ENCODE assay signal across 11 mouse cellular contexts in the genomic region with DNA sequence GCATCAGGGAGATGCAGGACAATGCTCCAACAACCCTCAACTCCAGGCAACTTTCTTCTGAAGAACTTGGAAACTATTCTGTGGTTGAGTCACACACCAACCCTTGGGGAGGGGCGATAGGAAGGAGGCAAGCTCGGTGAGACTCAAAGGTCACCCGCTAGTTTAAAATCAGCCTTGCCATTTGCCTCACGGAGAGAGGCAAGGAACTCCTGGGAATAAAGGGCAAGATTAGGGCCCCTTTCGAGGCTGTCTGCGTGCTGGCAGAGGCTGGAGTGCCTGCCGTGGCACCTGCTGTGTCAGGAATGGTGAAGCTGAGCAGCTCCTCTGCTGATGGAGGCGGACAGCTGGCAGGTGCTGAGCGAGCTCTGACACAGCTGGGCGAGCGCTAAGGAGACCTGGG.
DNase-seq lines count a peak whose midpoint lies in the region; ATAC-seq and TF ChIP-seq lines count a peak whose summit lies in the region.
"Had no signal": no experiment of that assay in that cellular context is flagged by ENCODE, and none has a peak within 500 bp of the region (broad histone marks: within the 10 kb centered on the region; RNA-seq: fewer than 3 reads in every experiment).

No protein-coding gene starts in this region.

- H3K4me1 ChIP-seq in neural tube, embryonic 14.5 days (ENCODE audit: control insufficient read depth, insufficient read depth, low read length): peaks cover 19% of the 10 kb centered on the region; the same call in 1 of the 2 replicates
- H3K4me1 ChIP-seq in intestine, postnatal 0 days (replicated peaks; ENCODE audit: control insufficient read depth, insufficient read depth, low read length): 0 out of 2 replicates have a peak, but pooled peaks cover 4% of the 10 kb centered on the region
- H3K4me1 ChIP-seq: lung, embryonic 15.5 days had no signal

- TF ChIP-seq CTCF in intestine, postnatal 0 days (IDR thresholded peaks at IDR 0.05; ENCODE audit: low read depth): no peak

- ATAC-seq in neural tube, embryonic 14.5 days (ENCODE audit: low read depth): 0 out of 2 replicates have a peak, but pooled peaks have one; percentile 16
- ATAC-seq in intestine, postnatal 0 days: peak; percentile 70
- ATAC-seq: CD4-positive, CD25-positive, alpha-beta regulatory T cell, adult 4 months had no signal

- H3K27me3 ChIP-seq in neural tube, embryonic 14.5 days (ENCODE audit: control insufficient read depth, insufficient read depth, low read length): no peaks in the 10 kb centered on the region
- no peaks in the 10 kb centered on the region; the same call in 1 of the 2 replicates for H3K27me3 ChIP-seq in intestine, postnatal 0 days (replicated peaks; ENCODE audit: control insufficient read depth, insufficient read depth, low read length)

- peak; percentile 25 for DNase-seq in gastrocnemius, postnatal 10 days
- DNase-seq in gastrocnemius, postnatal 25 days: no peak
- no peak for DNase-seq in neural tube, embryonic 10.5 days (ENCODE audit: extremely low spot score, low spot score)
- no peak for DNase-seq in left cerebral cortex, adult 8-10 months (ENCODE audit: low spot score in 2 of 2)
- no peak for DNase-seq in spleen, adult 12 weeks (ENCODE audit: low spot score)

- H3K27ac ChIP-seq in neural tube, embryonic 14.5 days (ENCODE audit: low read depth, low read length): no peak overlapping the region
- H3K27ac ChIP-seq in intestine, postnatal 0 days (ENCODE audit: low read depth, low read length): no peak overlapping the region
- H3K27ac ChIP-seq: limb, embryonic 13.5 days; lung, embryonic 15.5 days; midbrain, embryonic 12.5 days had no signal

- H3K36me3 ChIP-seq in neural tube, embryonic 14.5 days (ENCODE audit: control insufficient read depth, insufficient read depth, low read length): no peaks in the 10 kb centered on the region
- no peaks in the 10 kb centered on the region for H3K36me3 ChIP-seq in intestine, postnatal 0 days (ENCODE audit: control insufficient read depth, insufficient read depth)
- H3K36me3 ChIP-seq: limb, embryonic 13.5 days; lung, embryonic 15.5 days; midbrain, embryonic 12.5 days had no signal

- no peak overlapping the region for H3K4me2 ChIP-seq in neural tube, embryonic 14.5 days (ENCODE audit: low read depth, low read length)
- no peak overlapping the region for H3K4me2 ChIP-seq in intestine, postnatal 0 days (replicated peaks; ENCODE audit: low read depth)
- H3K4me2 ChIP-seq: limb, embryonic 13.5 days; lung, embryonic 15.5 days; midbrain, embryonic 12.5 days had no signal

- 25% methylated on average over 11 of the region's 11 CpGs for WGBS in neural tube, embryonic 14.5 days
- 26% methylated on average over 11 of the region's 11 CpGs for WGBS in intestine, postnatal 0 days

- no peak overlapping the region for H3K9ac ChIP-seq in neural tube, embryonic 14.5 days (replicated peaks; ENCODE audit: low read depth, low read length)
- H3K9ac ChIP-seq in intestine, postnatal 0 days (ENCODE audit: low read depth, low read length): no peak overlapping the region
- H3K9ac ChIP-seq: limb, embryonic 13.5 days; lung, embryonic 15.5 days; midbrain, embryonic 12.5 days had no signal

- no peaks in the 10 kb centered on the region for H3K9me3 ChIP-seq in neural tube, embryonic 14.5 days (ENCODE audit: control insufficient read depth, low read length)
- H3K9me3 ChIP-seq in intestine, postnatal 0 days (ENCODE audit: control insufficient read depth): no peaks in the 10 kb centered on the region
- H3K9me3 ChIP-seq: limb, embryonic 13.5 days; lung, embryonic 15.5 days; midbrain, embryonic 12.5 days had no signal

- H3K4me3 ChIP-seq in neural tube, embryonic 14.5 days (ENCODE audit: low read depth, low read length): no peak overlapping the region
- H3K4me3 ChIP-seq in intestine, postnatal 0 days (ENCODE audit: low read depth, low read length): no peak overlapping the region
- H3K4me3 ChIP-seq: limb, embryonic 13.5 days; lung, embryonic 15.5 days; midbrain, embryonic 12.5 days had no signal
